Mouse (Mus musculus) brain, embryonic 14.5 days (tissue): ENCODE measurements around the gene Fads2. TPM values are rescaled to one million over a fixed set of nuclear protein-coding genes. Genes with fewer than 3 reads are reported as not detected.

Experiments used
- DNase-seq: peaks from one replicate; pipeline ENCODE4 v3.0.0-alpha.2; 2011; ENCODE audit warnings: low read depth
- CTCF ChIP-seq: fragments of 200-500 bp; IDR thresholded peaks from 2 replicates; pipeline ENCODE4 v1.5.1; 2012; ENCODE audit warnings: inconsistent platforms, mild to moderate bottlenecking, moderate library complexity, borderline replicate concordance; ENCODE audit not compliant: insufficient read depth, insufficient read length; ENCODE audit errors: extremely low read depth
- POLR2A ChIP-seq: fragments of 200-500 bp; IDR thresholded peaks from 2 replicates; pipeline ENCODE4 v1.6.1; 2012; ENCODE audit warnings: mild to moderate bottlenecking, inconsistent platforms, borderline replicate concordance; ENCODE audit not compliant: poor library complexity, insufficient read depth, insufficient read length, severe bottlenecking; ENCODE audit errors: extremely low read depth
- polyA plus RNA-seq: library from polyadenylated mRNA; depleted of rRNA; stranded (reverse); fragments of >200 nt; gene quantifications from 2 replicates; pipeline ENCODE4 v1.2.3, GENCODE M21; 2012

Fads2 gene
- polyA plus RNA-seq, 1 experiment = 216 TPM

- TF ChIP-seq CTCF = no peak
- no peak for TF ChIP-seq POLR2A
- DNase-seq = no peak
Observed at GRCm38 (mm10) chr19:10115373-10116158, 14.0 kb upstream of the Fads2 start.

GRCm38 (mm10) chr19:10112956-10113355, 11.4 kb upstream of the Fads2 start:
- DNase-seq = no peak
- TF ChIP-seq CTCF = no peak
- no peak for TF ChIP-seq POLR2A

- no peak for DNase-seq
- no peak for TF ChIP-seq CTCF
- TF ChIP-seq POLR2A = no peak
Observed at GRCm38 (mm10) chr19:10108666-10109065, 7.1 kb upstream of the Fads2 start.

- TF ChIP-seq CTCF (no peak), POLR2A (no peak)
- no peak for DNase-seq
Observed at GRCm38 (mm10) chr19:10108129-10108528, 6.6 kb upstream of the Fads2 start.

GRCm38 (mm10) chr19:10107051-10107611, 5.6 kb upstream of the Fads2 start:
- TF ChIP-seq CTCF = no peak
- TF ChIP-seq POLR2A = no peak
- DNase-seq = no peak

- no peak for TF ChIP-seq CTCF
- TF ChIP-seq POLR2A = no peak
- no peak for DNase-seq
Observed at GRCm38 (mm10) chr19:10106634-10107033, 5.1 kb upstream of the Fads2 start.

- TF ChIP-seq CTCF (no peak), POLR2A (no peak)
- DNase-seq = no peak
Observed at GRCm38 (mm10) chr19:10105034-10105493, 3.5 kb upstream of the Fads2 start.

GRCm38 (mm10) chr19:10104234-10104633, 2.7 kb upstream of the Fads2 start:
- no peak for DNase-seq
- TF ChIP-seq CTCF (no peak), POLR2A (no peak)

GRCm38 (mm10) chr19:10102054-10102700, 631 bp upstream of the Fads2 start:
- no peak for TF ChIP-seq CTCF
- peak; percentile 34; the same call in 1 of the 2 replicates for TF ChIP-seq POLR2A
- no peak for DNase-seq

- TF ChIP-seq CTCF (peak; percentile 60; the same call in 1 of the 2 replicates), POLR2A (no peak)
- DNase-seq = peak; percentile 90
Observed at GRCm38 (mm10) chr19:10100631-10101071, 895 bp downstream of the Fads2 start.

GRCm38 (mm10) chr19:10097826-10098225, 3.7 kb downstream of the Fads2 start:
- TF ChIP-seq CTCF = no peak
- no peak for TF ChIP-seq POLR2A
- peak; percentile 72 for DNase-seq

GRCm38 (mm10) chr19:10096371-10096876, 5.1 kb downstream of the Fads2 start:
- TF ChIP-seq CTCF = no peak
- TF ChIP-seq POLR2A = no peak
- no peak for DNase-seq
